Mouse (Mus musculus): Measurements from ENCODE around the gene Srprb. TPM values are rescaled to one million over a fixed set of nuclear protein-coding genes. Genes with fewer than 3 reads are reported as not detected.

Srprb gene
- polyA plus RNA-seq, 1 experiment: 76.1 TPM

GRCm38 (mm10) chr9:103149074-103149799, 52.7 kb downstream of the Srprb start:
- Histone ChIP-seq H3K27ac (ENCODE audit: insufficient read depth, low read length) (no peak overlapping the region), H3K4me1 (ENCODE audit: control insufficient read depth, insufficient read depth, low read length) (no peaks in the 10 kb centered on the region), H3K4me3 (ENCODE audit: insufficient read depth, low read length) (no peak overlapping the region)
- TF ChIP-seq POLR2A (IDR thresholded peaks at IDR 0.05; ENCODE audit: low read depth, low read length): no peak

GRCm38 (mm10) chr9:103147103-103147502, 54.8 kb downstream of the Srprb start:
- Histone ChIP-seq H3K4me3 (ENCODE audit: insufficient read depth, low read length) (no peak overlapping the region), H3K27ac (ENCODE audit: insufficient read depth, low read length) (no peak overlapping the region), H3K4me1 (ENCODE audit: control insufficient read depth, insufficient read depth, low read length) (no peaks in the 10 kb centered on the region)
- no peak for TF ChIP-seq CTCF (IDR thresholded peaks at IDR 0.05; ENCODE audit: borderline replicate concordance, insufficient read depth, low read length)
- TF ChIP-seq POLR2A (IDR thresholded peaks at IDR 0.05; ENCODE audit: low read depth, low read length): no peak

GRCm38 (mm10) chr9:103146703-103147102, 55.2 kb downstream of the Srprb start:
- TF ChIP-seq POLR2A (IDR thresholded peaks at IDR 0.05; ENCODE audit: low read depth, low read length) (no peak), CTCF (IDR thresholded peaks at IDR 0.05; ENCODE audit: borderline replicate concordance, insufficient read depth, low read length) (no peak)
- Histone ChIP-seq H3K27ac (ENCODE audit: insufficient read depth, low read length) (no peak overlapping the region), H3K4me3 (ENCODE audit: insufficient read depth, low read length) (no peak overlapping the region), H3K4me1 (ENCODE audit: control insufficient read depth, insufficient read depth, low read length) (no peaks in the 10 kb centered on the region)

GRCm38 (mm10) chr9:103146257-103146656, 55.7 kb downstream of the Srprb start:
- TF ChIP-seq POLR2A (IDR thresholded peaks at IDR 0.05; ENCODE audit: low read depth, low read length) (no peak), CTCF (IDR thresholded peaks at IDR 0.05; ENCODE audit: borderline replicate concordance, insufficient read depth, low read length) (no peak)
- no peaks in the 10 kb centered on the region for H3K4me1 ChIP-seq (ENCODE audit: control insufficient read depth, insufficient read depth, low read length)
- no peak overlapping the region for H3K27ac ChIP-seq (ENCODE audit: insufficient read depth, low read length)
- no peak overlapping the region for H3K4me3 ChIP-seq (ENCODE audit: insufficient read depth, low read length)

GRCm38 (mm10) chr9:103145351-103145750, 56.6 kb downstream of the Srprb start:
- TF ChIP-seq CTCF (IDR thresholded peaks at IDR 0.05; ENCODE audit: borderline replicate concordance, insufficient read depth, low read length) (no peak), POLR2A (IDR thresholded peaks at IDR 0.05; ENCODE audit: low read depth, low read length) (no peak)
- no peak overlapping the region for H3K4me3 ChIP-seq (ENCODE audit: insufficient read depth, low read length)
- no peak overlapping the region for H3K27ac ChIP-seq (ENCODE audit: insufficient read depth, low read length)
- H3K4me1 ChIP-seq (ENCODE audit: control insufficient read depth, insufficient read depth, low read length): no peaks in the 10 kb centered on the region

GRCm38 (mm10) chr9:103143881-103144280, 58.1 kb downstream of the Srprb start:
- H3K27ac ChIP-seq (ENCODE audit: insufficient read depth, low read length): no peak overlapping the region
- no peaks in the 10 kb centered on the region for H3K4me1 ChIP-seq (ENCODE audit: control insufficient read depth, insufficient read depth, low read length)
- no peak for TF ChIP-seq POLR2A (IDR thresholded peaks at IDR 0.05; ENCODE audit: low read depth, low read length)
- no peak for TF ChIP-seq CTCF (IDR thresholded peaks at IDR 0.05; ENCODE audit: borderline replicate concordance, insufficient read depth, low read length)
- H3K4me3 ChIP-seq (ENCODE audit: insufficient read depth, low read length): no peak overlapping the region

GRCm38 (mm10) chr9:103141266-103141665, 60.7 kb downstream of the Srprb start:
- no peak overlapping the region for H3K27ac ChIP-seq (ENCODE audit: insufficient read depth, low read length)
- TF ChIP-seq POLR2A (IDR thresholded peaks at IDR 0.05; ENCODE audit: low read depth, low read length): no peak
- TF ChIP-seq CTCF (IDR thresholded peaks at IDR 0.05; ENCODE audit: borderline replicate concordance, insufficient read depth, low read length): no peak
- H3K4me3 ChIP-seq (ENCODE audit: insufficient read depth, low read length): no peak overlapping the region
- no peaks in the 10 kb centered on the region for H3K4me1 ChIP-seq (ENCODE audit: control insufficient read depth, insufficient read depth, low read length)

GRCm38 (mm10) chr9:103140384-103140783, 61.6 kb downstream of the Srprb start:
- H3K27ac ChIP-seq (ENCODE audit: insufficient read depth, low read length): no peak overlapping the region
- no peak for TF ChIP-seq CTCF (IDR thresholded peaks at IDR 0.05; ENCODE audit: borderline replicate concordance, insufficient read depth, low read length)
- TF ChIP-seq POLR2A (IDR thresholded peaks at IDR 0.05; ENCODE audit: low read depth, low read length): no peak
- H3K4me1 ChIP-seq (ENCODE audit: control insufficient read depth, insufficient read depth, low read length): no peaks in the 10 kb centered on the region
- H3K4me3 ChIP-seq (ENCODE audit: insufficient read depth, low read length): no peak overlapping the region

- Histone ChIP-seq H3K4me1 (ENCODE audit: control insufficient read depth, insufficient read depth, low read length) (no peaks in the 10 kb centered on the region), H3K27ac (ENCODE audit: insufficient read depth, low read length) (no peak overlapping the region), H3K4me3 (ENCODE audit: insufficient read depth, low read length) (no peak overlapping the region)
- TF ChIP-seq POLR2A (IDR thresholded peaks at IDR 0.05; ENCODE audit: low read depth, low read length) (no peak), CTCF (IDR thresholded peaks at IDR 0.05; ENCODE audit: borderline replicate concordance, insufficient read depth, low read length) (no peak)
Measured at GRCm38 (mm10) chr9:103139481-103139880, 62.5 kb downstream of the Srprb start.

Other genes with a start within 250 kb of the Srprb start
- 9.1 and 14.3 TPM in 2 replicates for gene Slco2a1, start 213.4 kb downstream of the Srprb start, polyA plus RNA-seq (2011; ENCODE audit: insufficient read length, low read depth, missing spikeins)
- 1.7 and 2.4 TPM in 2 replicates for gene Rab6b, start 90.3 kb downstream of the Srprb start, polyA plus RNA-seq (2011; ENCODE audit: insufficient read length, low read depth, missing spikeins)
- gene Gm20425, start 28.2 kb upstream of the Srprb start, polyA plus RNA-seq (2011; ENCODE audit: insufficient read length, low read depth, missing spikeins): 0.33 and 1.4 TPM in 2 replicates
- gene Trf, start 28.3 kb upstream of the Srprb start, polyA plus RNA-seq (2011; ENCODE audit: insufficient read length, low read depth, missing spikeins): 1.2 and 2.2 TPM in 2 replicates
- gene 1300017J02Rik, start 102.9 kb upstream of the Srprb start, polyA plus RNA-seq (2011; ENCODE audit: insufficient read length, low read depth, missing spikeins): not detected in 2 replicates
- 67.6 and 78.8 TPM in 2 replicates for gene Topbp1, start 103.1 kb upstream of the Srprb start, polyA plus RNA-seq (2011; ENCODE audit: insufficient read length, low read depth, missing spikeins)
- 199 and 208 TPM in 2 replicates for gene Cdv3, start 163.7 kb upstream of the Srprb start, polyA plus RNA-seq (2011; ENCODE audit: insufficient read length, low read depth, missing spikeins)

All from embryonic fibroblast, embryonic 13.5 days (primary cell).